Mouse (Mus musculus) heart, adult 9 months (tissue): ENCODE results near the gene Fktn.
A peak's percentile ranks its signal among the peaks of the same experiment; 100 is the strongest.

Experiments used
- DNase-seq, 2 experiments: peaks; one replicate each; pipeline ENCODE4 v3.0.0; 2022; ENCODE audit warnings: low spot score in 2 of 2

The Fktn gene

GRCm38 (mm10) chr4:53825821-53826605 lies 112.2 kb downstream of the Fktn start, which contains the start of gene Tmem38b:
Gene Tmem38b (plus strand): TSS chr4:53826045.
- DNase-seq, result peak; percentile 58 to 61

- DNase-seq, result no peak
These were observed 112.9 kb downstream of the Fktn start for GRCm38 (mm10) chr4:53826641-53827248.
